ENCODE assay signal across 38 mouse cellular contexts in the genomic region with DNA sequence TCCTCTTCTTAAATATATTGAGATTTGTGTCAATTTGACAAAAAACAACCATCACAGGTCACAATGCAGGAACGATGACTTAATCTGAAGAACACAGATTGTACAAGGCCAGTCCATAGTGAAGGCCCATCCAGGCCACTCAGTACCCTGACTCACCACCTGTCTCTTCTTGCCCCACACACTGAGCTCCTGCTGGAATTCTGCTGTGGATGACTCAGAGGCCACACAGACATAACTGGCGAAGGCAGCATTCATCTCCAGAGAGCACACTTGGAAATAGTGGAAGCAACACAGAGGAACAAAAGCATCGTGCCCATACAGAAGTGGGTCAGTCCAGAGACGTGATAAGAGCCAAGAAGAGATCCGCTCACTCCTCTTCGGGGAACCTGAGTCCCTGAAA. TPM values are rescaled to one million over a fixed set of nuclear protein-coding genes. Genes with fewer than 3 reads are reported as not detected.
DNase-seq lines count a peak whose midpoint lies in the region; ATAC-seq lines count a peak whose summit lies in the region.
"Had no signal": no experiment of that assay in that cellular context is flagged by ENCODE, and none has a peak within 500 bp of the region (broad histone marks: within the 10 kb centered on the region; RNA-seq: fewer than 3 reads in every experiment).

No protein-coding gene starts in this region.

- no peak overlapping the region for H3K27ac ChIP-seq in forebrain, embryonic 14.5 days (ENCODE audit: low read depth, low read length)
- H3K27ac ChIP-seq: embryonic facial prominence, embryonic 13.5 days; forebrain, embryonic 10.5 days; hindbrain, embryonic 13.5 days; limb, embryonic 13.5 days; lung, embryonic 15.5 days; midbrain, embryonic 12.5 days; neural tube, embryonic 13.5 days had no signal

- intact Hi-C loops in gastrocnemius, postnatal 14 days (cut with DNase I; ENCODE audit: low total_unique reads), result no loop called here

- no peaks in the 10 kb centered on the region for H3K4me1 ChIP-seq in forebrain, embryonic 14.5 days (ENCODE audit: control insufficient read depth, insufficient read depth, low read length)
- H3K4me1 ChIP-seq: embryonic facial prominence, embryonic 13.5 days; forebrain, embryonic 10.5 days; hindbrain, embryonic 13.5 days; limb, embryonic 13.5 days; lung, embryonic 15.5 days; midbrain, embryonic 12.5 days; neural tube, embryonic 13.5 days had no signal

- H3K4me2 ChIP-seq in forebrain, embryonic 14.5 days (ENCODE audit: low read length), result no peak overlapping the region
- H3K4me2 ChIP-seq: embryonic facial prominence, embryonic 13.5 days; heart, embryonic 11.5 days; hindbrain, embryonic 13.5 days; limb, embryonic 13.5 days; liver, embryonic 11.5 days; lung, embryonic 15.5 days; midbrain, embryonic 12.5 days; neural tube, embryonic 13.5 days had no signal

- no peaks in the 10 kb centered on the region for H3K27me3 ChIP-seq in forebrain, embryonic 14.5 days (replicated peaks; ENCODE audit: control insufficient read depth, insufficient read depth, low read length)
- H3K27me3 ChIP-seq: embryonic facial prominence, embryonic 13.5 days; hindbrain, embryonic 13.5 days; limb, embryonic 13.5 days; lung, embryonic 15.5 days; midbrain, embryonic 12.5 days; neural tube, embryonic 13.5 days had no signal

- ATAC-seq in forebrain, embryonic 14.5 days, result no peak
- ATAC-seq: activated CD4-positive, CD25-positive, alpha-beta regulatory T cell, adult 4 months; forebrain, embryonic 16.5 days; intestine, postnatal 0 days had no signal

- H3K9me3 ChIP-seq in forebrain, embryonic 14.5 days (replicated peaks; ENCODE audit: control insufficient read depth, low read length), result no peaks in the 10 kb centered on the region
- H3K9me3 ChIP-seq: embryonic facial prominence, embryonic 13.5 days; forebrain, embryonic 10.5 days; hindbrain, embryonic 13.5 days; limb, embryonic 13.5 days; lung, embryonic 15.5 days; midbrain, embryonic 12.5 days; neural tube, embryonic 13.5 days had no signal

- H3K9ac ChIP-seq in forebrain, embryonic 14.5 days (ENCODE audit: low read length), result no peak overlapping the region
- H3K9ac ChIP-seq: embryonic facial prominence, embryonic 13.5 days; hindbrain, embryonic 13.5 days; limb, embryonic 13.5 days; lung, embryonic 15.5 days; midbrain, embryonic 12.5 days; neural tube, embryonic 13.5 days had no signal

- no peaks in the 10 kb centered on the region for H3K36me3 ChIP-seq in forebrain, embryonic 14.5 days (ENCODE audit: control insufficient read depth, insufficient read depth, low read length)
- H3K36me3 ChIP-seq: embryonic facial prominence, embryonic 13.5 days; forebrain, embryonic 10.5 days; hindbrain, embryonic 13.5 days; limb, embryonic 13.5 days; lung, embryonic 15.5 days; midbrain, embryonic 12.5 days; neural tube, embryonic 13.5 days had no signal

- WGBS in forebrain, embryonic 14.5 days, result 88% methylated on average over 6 of the region's 6 CpGs

- peak; percentile 33 for DNase-seq in 3134 (ENCODE audit: extremely low read depth, insufficient read length, low spot score)
- peak; percentile 88 for DNase-seq in 3T3-L1 (ENCODE audit: low read depth, low spot score)
- DNase-seq in adrenal gland, adult 2 months, result peak; percentile 76
- peak; percentile 64 to 68 for DNase-seq in adrenal gland, postnatal 36 days
- DNase-seq in gastrocnemius, postnatal 14 days, result no peak
- no peak for DNase-seq in forebrain, embryonic 14.5 days (ENCODE audit: low spot score)
- DNase-seq in ovary, postnatal 36 days (ENCODE audit: low spot score), result no peak
- DNase-seq: cerebellum, adult 18-20 months; cerebellum, postnatal 10 days; gastrocnemius, postnatal 10 days; heart, postnatal 4 days; kidney, postnatal 14 days; spleen, adult 18-20 months; thymus, postnatal 25 days had no signal

- no peak overlapping the region for H3K4me3 ChIP-seq in forebrain, embryonic 14.5 days (ENCODE audit: low read depth, low read length)
- H3K4me3 ChIP-seq: embryonic facial prominence, embryonic 13.5 days; forebrain, embryonic 10.5 days; hindbrain, embryonic 13.5 days; limb, embryonic 13.5 days; lung, embryonic 15.5 days; midbrain, embryonic 12.5 days; neural tube, embryonic 13.5 days had no signal

RNA-seq across cellular contexts. Expression of gene Cnga1, which starts 14.0 kb away (rescaled TPM):
- total RNA-seq in adrenal gland, adult 2 months (2021), result not detected
- polyA plus RNA-seq in adrenal gland, adult 2 months (2012; rRNA removed), result not detected in 2 replicates
- total RNA-seq in adrenal gland, postnatal 36 days (2021), result not detected
- total RNA-seq in gastrocnemius, postnatal 14 days (2021), result not detected
- polyA plus RNA-seq in forebrain, embryonic 14.5 days (2014; fragmentation: Nextera tagmentation; extraction: Ambion mirVana), result not detected in 2 replicates
- total RNA-seq: common myeloid progenitor, adult 5-6 weeks; gastrocnemius, postnatal 10 days; granulocyte monocyte progenitor cell, adult 5-6 weeks; heart, postnatal 4 days; layer of hippocampus, postnatal 10 days; left cerebral cortex, adult 18-20 months; left cerebral cortex, postnatal 36 days; MEL; midbrain, postnatal 0 days had no signal
- polyA plus RNA-seq: embryonic facial prominence, embryonic 13.5 days; forebrain, embryonic 10.5 days; forebrain, embryonic 16.5 days; heart, embryonic 11.5 days; heart, embryonic 16.5 days; hindbrain, embryonic 13.5 days; intestine, postnatal 0 days; kidney, embryonic 14.5 days; limb, embryonic 13.5 days; liver, embryonic 11.5 days; liver, embryonic 16.5 days; midbrain, embryonic 12.5 days; neural tube, embryonic 13.5 days; stomach, embryonic 16.5 days had no signal

RNA-seq across cellular contexts. Expression of gene Nipal1, which starts 17.6 kb away (rescaled TPM):
- total RNA-seq in adrenal gland, adult 2 months (2021), result 1 to 10 TPM in 1 of 2 experiments, under 1 TPM in 1; 0.38 to 2.8 TPM
- polyA plus RNA-seq in adrenal gland, adult 2 months (2012; rRNA removed), result 0.15 and 0.32 TPM in 2 replicates
- under 1 TPM; 0.53 to 0.79 TPM for total RNA-seq in adrenal gland, postnatal 36 days (2021)
- total RNA-seq in gastrocnemius, postnatal 14 days (2021), result under 1 TPM in 1 of 2 experiments, not detected in 1; 0.41 TPM
- 0.32 and 0.68 TPM in 2 replicates for polyA plus RNA-seq in forebrain, embryonic 14.5 days (2014; fragmentation: Nextera tagmentation; extraction: Ambion mirVana)
- total RNA-seq: granulocyte monocyte progenitor cell, adult 5-6 weeks; layer of hippocampus, postnatal 10 days; left cerebral cortex, adult 18-20 months; left cerebral cortex, postnatal 36 days; MEL had no signal
- polyA plus RNA-seq: forebrain, embryonic 16.5 days had no signal

RNA-seq across cellular contexts. Expression of gene Gm5868, which starts 42.7 kb away (rescaled TPM):
- total RNA-seq in adrenal gland, adult 2 months (2021), result 1 to 10 TPM; 1.4 to 1.8 TPM
- polyA plus RNA-seq in adrenal gland, adult 2 months (2012; rRNA removed), result not detected in 2 replicates
- total RNA-seq in adrenal gland, postnatal 36 days (2021), result 1 to 10 TPM in 1 of 2 experiments, under 1 TPM in 1; 0.83 to 1.3 TPM
- not detected for total RNA-seq in gastrocnemius, postnatal 14 days (2021)
- polyA plus RNA-seq in forebrain, embryonic 14.5 days (2014; fragmentation: Nextera tagmentation; extraction: Ambion mirVana), result 3.8 and 4.5 TPM in 2 replicates
- total RNA-seq: common myeloid progenitor, adult 5-6 weeks; gastrocnemius, postnatal 10 days; granulocyte monocyte progenitor cell, adult 5-6 weeks; heart, postnatal 4 days; left cerebral cortex, adult 18-20 months; megakaryocyte, adult 5-6 weeks; MEL had no signal
- polyA plus RNA-seq: activated CD4-positive, CD25-positive, alpha-beta regulatory T cell, adult 4 months; liver, embryonic 16.5 days had no signal

RNA-seq across cellular contexts. Expression of gene Zar1, which starts 49.0 kb away (rescaled TPM):
- total RNA-seq in adrenal gland, adult 2 months (2021), result not detected
- polyA plus RNA-seq in adrenal gland, adult 2 months (2012; rRNA removed), result not detected in 2 replicates
- total RNA-seq in adrenal gland, postnatal 36 days (2021), result under 1 TPM in 1 of 2 experiments, not detected in 1; 0.16 TPM
- total RNA-seq in gastrocnemius, postnatal 14 days (2021), result not detected
- polyA plus RNA-seq in forebrain, embryonic 14.5 days (2014; fragmentation: Nextera tagmentation; extraction: Ambion mirVana), result 1.7 and 2.1 TPM in 2 replicates
- total RNA-seq: common myeloid progenitor, adult 5-6 weeks; gastrocnemius, postnatal 10 days; granulocyte monocyte progenitor cell, adult 5-6 weeks; heart, postnatal 4 days; left cerebral cortex, adult 18-20 months; megakaryocyte, adult 5-6 weeks; MEL had no signal
- polyA plus RNA-seq: activated CD4-positive, CD25-positive, alpha-beta regulatory T cell, adult 4 months; forebrain, embryonic 10.5 days; intestine, postnatal 0 days; liver, embryonic 16.5 days; lung, embryonic 15.5 days had no signal

Comparison
In these comparisons a context has a peak if more than half of its experiments do, and no peak if none do; other contexts are left out.
1. DNase-seq: peak in 3134 (single experiment), 3T3-L1 (single experiment), adrenal gland, adult 2 months (single experiment) and adrenal gland, postnatal 36 days (2 of 2); none in gastrocnemius, postnatal 14 days (single experiment), forebrain, embryonic 14.5 days (single experiment) and ovary, postnatal 36 days (single experiment).